Mouse (Mus musculus) cortical plate, adult 2 months (tissue): ENCODE measurements around the gene Dcaf11.

ENCODE experiments used
- CTCF ChIP-seq: fragments of 200-500 bp; IDR thresholded peaks from 2 replicates; pipeline ENCODE4 v1.5.1; 2011; ENCODE audit warnings: mild to moderate bottlenecking, control low read depth, low read length; ENCODE audit not compliant: insufficient read depth; ENCODE audit errors: extremely low read depth
- POLR2A ChIP-seq: fragments of 200-500 bp; IDR thresholded peaks from 2 replicates; pipeline ENCODE4 v1.6.1; 2011; ENCODE audit warnings: mild to moderate bottlenecking, low read length, control low read depth; ENCODE audit not compliant: insufficient read depth; ENCODE audit errors: extremely low read depth

- TF ChIP-seq CTCF (no peak), POLR2A (no peak)
Measured at GRCm38 (mm10) chr14:55592226-55592625, 32.4 kb downstream of the Dcaf11 start.
